25 mouse cellular contexts compared by ENCODE assay signal in the genomic region with DNA sequence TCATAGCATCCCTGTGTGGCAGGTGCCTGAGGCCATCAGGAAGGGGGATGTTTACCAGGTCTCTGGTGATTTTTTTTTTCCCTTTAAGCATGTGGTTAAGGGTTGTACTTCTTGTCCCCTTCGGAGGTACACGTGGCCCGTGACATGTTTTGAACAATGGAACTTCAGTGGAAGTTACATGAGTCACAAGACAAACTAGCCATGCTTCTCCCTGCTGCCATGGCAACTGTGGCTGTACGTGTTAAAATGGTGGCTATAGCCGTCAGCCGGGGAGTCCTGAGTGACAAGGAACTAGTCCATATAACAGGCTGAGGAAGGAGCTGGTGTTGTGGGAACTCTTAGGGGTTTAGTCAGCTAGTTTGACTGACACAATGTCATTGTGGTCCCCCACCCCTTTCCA.
A peak's percentile ranks its signal among the peaks of the same experiment; 100 is the strongest.
DNase-seq lines count a peak whose midpoint lies in the region; ATAC-seq and TF ChIP-seq lines count a peak whose summit lies in the region.
"Had no signal": no experiment of that assay in that cellular context is flagged by ENCODE, and none has a peak within 500 bp of the region (broad histone marks: within the 10 kb centered on the region; RNA-seq: fewer than 3 reads in every experiment).

No protein-coding gene starts in this region.

- no peak for DNase-seq in hindbrain, embryonic 10.5 days (ENCODE audit: low spot score)
- no peak for DNase-seq in lung, postnatal 10 days
- DNase-seq in ZHBTc4 (ENCODE audit: low read depth, low spot score), result peak; percentile 16
- DNase-seq in midbrain, postnatal 0 days (ENCODE audit: low spot score), result peak; percentile 48
- DNase-seq in liver, postnatal 0 days, result no peak
- DNase-seq: adrenal gland, postnatal 14 days; B cell, adult 2 months; cerebellum, adult 11 months; cerebellum, postnatal 14 days; gastrocnemius, postnatal 25 days; kidney, postnatal 4 days; right cerebral cortex, postnatal 14 days; spleen, adult 18-20 months; thymus, adult 18-20 months had no signal

- WGBS in hindbrain, embryonic 10.5 days, result 60% methylated on average over 6 of the region's 6 CpGs
- 28% methylated on average over 6 of the region's 6 CpGs for WGBS in hindbrain, embryonic 13.5 days
- WGBS in lung, embryonic 16.5 days, result 47% methylated on average over 6 of the region's 6 CpGs
- 17% methylated on average over 6 of the region's 6 CpGs for WGBS in midbrain, postnatal 0 days
- 49% methylated on average over 6 of the region's 6 CpGs for WGBS in liver, postnatal 0 days (ENCODE audit: insufficient replicate concordance)

- no peak overlapping the region for H3K4me3 ChIP-seq in hindbrain, embryonic 10.5 days
- H3K4me3 ChIP-seq in hindbrain, embryonic 13.5 days, result no peak overlapping the region
- H3K4me3 ChIP-seq in lung, embryonic 16.5 days (ENCODE audit: low read length), result no peak overlapping the region
- no peak overlapping the region for H3K4me3 ChIP-seq in midbrain, postnatal 0 days (ENCODE audit: low read depth, low read length)
- H3K4me3 ChIP-seq in liver, postnatal 0 days (ENCODE audit: low read depth, low read length), result no peak overlapping the region
- H3K4me3 ChIP-seq: forebrain, embryonic 15.5 days; heart, embryonic 15.5 days; kidney, embryonic 15.5 days; limb, embryonic 15.5 days; liver, embryonic 15.5 days; midbrain, embryonic 12.5 days had no signal

- H3K4me1 ChIP-seq in hindbrain, embryonic 10.5 days (replicated peaks), result peaks cover 48% of the 10 kb centered on the region
- peaks cover 44% of the 10 kb centered on the region for H3K4me1 ChIP-seq in hindbrain, embryonic 13.5 days (replicated peaks)
- 0 out of 2 replicates have a peak, but pooled peaks cover 4% of the 10 kb centered on the region for H3K4me1 ChIP-seq in lung, embryonic 16.5 days (replicated peaks; ENCODE audit: control insufficient read depth, insufficient read depth, low read length)
- peaks cover 13% of the 10 kb centered on the region for H3K4me1 ChIP-seq in midbrain, postnatal 0 days (ENCODE audit: insufficient read depth, low read length)
- no peaks in the 10 kb centered on the region for H3K4me1 ChIP-seq in liver, postnatal 0 days (ENCODE audit: insufficient read depth)
- H3K4me1 ChIP-seq: liver, embryonic 15.5 days had no signal

- no peak for TF ChIP-seq EP300 in liver, postnatal 0 days (IDR thresholded peaks at IDR 0.05; ENCODE audit: low read depth)

- peak overlapping the region; percentile 53; the same call in 1 of the 2 replicates for H3K27ac ChIP-seq in hindbrain, embryonic 10.5 days
- H3K27ac ChIP-seq in hindbrain, embryonic 13.5 days, result no peak overlapping the region
- no peak overlapping the region for H3K27ac ChIP-seq in lung, embryonic 16.5 days (ENCODE audit: low read length)
- no peak overlapping the region for H3K27ac ChIP-seq in midbrain, postnatal 0 days (ENCODE audit: low read depth, low read length)
- H3K27ac ChIP-seq in liver, postnatal 0 days (ENCODE audit: low read depth), result no peak overlapping the region
- H3K27ac ChIP-seq: forebrain, embryonic 15.5 days; heart, embryonic 15.5 days; kidney, embryonic 15.5 days; limb, embryonic 15.5 days; liver, embryonic 15.5 days; macrophage; midbrain, embryonic 12.5 days had no signal

- TF ChIP-seq CTCF in midbrain, postnatal 0 days (IDR thresholded peaks at IDR 0.05), result no peak
- TF ChIP-seq CTCF in liver, postnatal 0 days (IDR thresholded peaks at IDR 0.05; ENCODE audit: low read depth), result no peak

- no peak overlapping the region for H3K9ac ChIP-seq in hindbrain, embryonic 13.5 days
- no peak overlapping the region for H3K9ac ChIP-seq in lung, embryonic 16.5 days (ENCODE audit: low read length)
- H3K9ac ChIP-seq in midbrain, postnatal 0 days (replicated peaks; ENCODE audit: low read length, poor library complexity, severe bottlenecking), result no peak overlapping the region
- no peak overlapping the region for H3K9ac ChIP-seq in liver, postnatal 0 days (replicated peaks)
- H3K9ac ChIP-seq: forebrain, embryonic 15.5 days; heart, embryonic 15.5 days; kidney, embryonic 15.5 days; limb, embryonic 15.5 days; liver, embryonic 15.5 days; midbrain, embryonic 12.5 days had no signal

- H3K36me3 ChIP-seq in hindbrain, embryonic 10.5 days, result no peaks in the 10 kb centered on the region
- no peaks in the 10 kb centered on the region for H3K36me3 ChIP-seq in hindbrain, embryonic 13.5 days
- no peaks in the 10 kb centered on the region for H3K36me3 ChIP-seq in lung, embryonic 16.5 days (ENCODE audit: control insufficient read depth, insufficient read depth, low read length)
- H3K36me3 ChIP-seq in midbrain, postnatal 0 days (ENCODE audit: insufficient read depth, low read length), result 0 out of 2 replicates have a peak, but pooled peaks cover 3% of the 10 kb centered on the region
- H3K36me3 ChIP-seq in liver, postnatal 0 days (replicated peaks; ENCODE audit: insufficient read depth, low read length), result no peaks in the 10 kb centered on the region
- H3K36me3 ChIP-seq: forebrain, embryonic 15.5 days; heart, embryonic 15.5 days; kidney, embryonic 15.5 days; limb, embryonic 15.5 days; liver, embryonic 15.5 days; midbrain, embryonic 12.5 days had no signal

- H3K4me2 ChIP-seq in hindbrain, embryonic 13.5 days, result no peak overlapping the region
- no peak overlapping the region for H3K4me2 ChIP-seq in lung, embryonic 16.5 days (ENCODE audit: low read depth, low read length)
- H3K4me2 ChIP-seq in midbrain, postnatal 0 days (ENCODE audit: low read depth, low read length, poor library complexity, severe bottlenecking), result no peak overlapping the region
- H3K4me2 ChIP-seq in liver, postnatal 0 days (ENCODE audit: low read depth, low read length), result no peak overlapping the region
- H3K4me2 ChIP-seq: forebrain, embryonic 15.5 days; heart, embryonic 15.5 days; kidney, embryonic 15.5 days; limb, embryonic 15.5 days; liver, embryonic 15.5 days; midbrain, embryonic 12.5 days had no signal

- H3K27me3 ChIP-seq in hindbrain, embryonic 10.5 days (ENCODE audit: insufficient read depth, poor library complexity, severe bottlenecking), result peaks cover 3% of the 10 kb centered on the region; the same call in 1 of the 2 replicates
- H3K27me3 ChIP-seq in hindbrain, embryonic 13.5 days, result peaks cover 7% of the 10 kb centered on the region
- no peaks in the 10 kb centered on the region for H3K27me3 ChIP-seq in lung, embryonic 16.5 days (ENCODE audit: control insufficient read depth, insufficient read depth, low read depth, low read length)
- H3K27me3 ChIP-seq in midbrain, postnatal 0 days (ENCODE audit: insufficient read depth, low read length), result no peaks in the 10 kb centered on the region; the same call in 1 of the 2 replicates
- H3K27me3 ChIP-seq in liver, postnatal 0 days (ENCODE audit: insufficient read depth, low read length), result no peaks in the 10 kb centered on the region
- H3K27me3 ChIP-seq: forebrain, embryonic 15.5 days; kidney, embryonic 15.5 days; liver, embryonic 15.5 days had no signal

- no peaks in the 10 kb centered on the region for H3K9me3 ChIP-seq in hindbrain, embryonic 10.5 days
- no peaks in the 10 kb centered on the region for H3K9me3 ChIP-seq in hindbrain, embryonic 13.5 days
- no peaks in the 10 kb centered on the region for H3K9me3 ChIP-seq in lung, embryonic 16.5 days (ENCODE audit: control insufficient read depth, low read length)
- no peaks in the 10 kb centered on the region for H3K9me3 ChIP-seq in midbrain, postnatal 0 days (ENCODE audit: low read length)
- no peaks in the 10 kb centered on the region for H3K9me3 ChIP-seq in liver, postnatal 0 days (ENCODE audit: low read length)
- H3K9me3 ChIP-seq: forebrain, embryonic 15.5 days; heart, embryonic 15.5 days; kidney, embryonic 15.5 days; limb, embryonic 15.5 days; liver, embryonic 15.5 days; midbrain, embryonic 12.5 days had no signal

- no peak for ATAC-seq in hindbrain, embryonic 13.5 days (ENCODE audit: low FRiP score)
- ATAC-seq in lung, embryonic 16.5 days (ENCODE audit: low read depth), result 0 out of 2 replicates have a peak, but pooled peaks have one; percentile 20
- 0 out of 2 replicates have a peak, but pooled peaks have one; percentile 28 for ATAC-seq in midbrain, postnatal 0 days (ENCODE audit: low FRiP score)
- no peak for ATAC-seq in liver, postnatal 0 days
- ATAC-seq: activated CD4-positive, CD25-positive, alpha-beta regulatory T cell, adult 4 months; forebrain, embryonic 15.5 days; intestine, embryonic 16.5 days had no signal

Comparison
In these comparisons a context has a peak if more than half of its experiments do, and no peak if none do; other contexts are left out.
1. DNase-seq: peak in ZHBTc4 (single experiment) and midbrain, postnatal 0 days (single experiment); none in hindbrain, embryonic 10.5 days (single experiment), lung, postnatal 10 days (single experiment) and liver, postnatal 0 days (single experiment).
2. ATAC-seq: peak in lung, embryonic 16.5 days (single experiment) and midbrain, postnatal 0 days (single experiment); none in hindbrain, embryonic 13.5 days (single experiment) and liver, postnatal 0 days (single experiment).